Mouse (Mus musculus) small intestine, adult 2 months (tissue): ENCODE results near the gene Emd.

ENCODE experiments used
- CTCF ChIP-seq: fragments of 200-500 bp; IDR thresholded peaks from 2 replicates; pipeline ENCODE4 v1.5.1; 2012; ENCODE audit warnings: low read depth, mild to moderate bottlenecking, control low read depth, inconsistent platforms, low read length, moderate library complexity, mixed read lengths; ENCODE audit not compliant: insufficient replicate concordance, insufficient read length; ENCODE audit errors: extremely low read depth
- POLR2A ChIP-seq: fragments of 200-500 bp; IDR thresholded peaks from 2 replicates; pipeline ENCODE4 v1.6.1; 2012; ENCODE audit warnings: low read depth, mild to moderate bottlenecking, control low read depth, inconsistent platforms, low read length, moderate library complexity

DNA sequence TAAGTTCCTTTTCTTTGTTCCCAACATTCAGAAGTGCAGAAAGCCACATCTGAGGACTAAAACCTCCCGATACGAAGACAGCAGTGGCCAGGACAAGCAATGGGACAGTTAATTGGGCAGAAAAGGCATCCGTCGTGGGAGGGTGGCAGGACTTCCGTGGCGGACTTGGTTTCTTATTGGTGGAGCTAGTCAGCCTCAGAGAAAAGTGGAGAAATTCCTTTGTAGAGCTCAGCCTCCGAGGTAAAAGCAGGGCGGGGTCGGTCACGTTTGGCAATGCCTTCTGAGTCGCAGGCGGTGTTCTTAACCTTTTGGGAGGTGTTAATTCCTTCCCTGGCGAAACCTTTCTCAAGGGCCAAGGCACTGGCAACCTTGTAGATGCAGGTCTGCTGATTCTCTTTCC lies 35.0 kb upstream of the Emd start:
- no peak for TF ChIP-seq CTCF
- no peak for TF ChIP-seq POLR2A
